Mouse (Mus musculus): ENCODE results near the gene Trmt61a. TPM values are rescaled to one million over a fixed set of nuclear protein-coding genes. Genes with fewer than 3 reads are reported as not detected.
"Not testable (repeated sequence)": the region's sequence is repeated elsewhere in the genome, so short reads cannot be mapped to it uniquely, and the experiment has no call there.

Trmt61a gene
- polyA plus RNA-seq, 1 experiment from 2014 or later, result 5.8 TPM

DNA sequence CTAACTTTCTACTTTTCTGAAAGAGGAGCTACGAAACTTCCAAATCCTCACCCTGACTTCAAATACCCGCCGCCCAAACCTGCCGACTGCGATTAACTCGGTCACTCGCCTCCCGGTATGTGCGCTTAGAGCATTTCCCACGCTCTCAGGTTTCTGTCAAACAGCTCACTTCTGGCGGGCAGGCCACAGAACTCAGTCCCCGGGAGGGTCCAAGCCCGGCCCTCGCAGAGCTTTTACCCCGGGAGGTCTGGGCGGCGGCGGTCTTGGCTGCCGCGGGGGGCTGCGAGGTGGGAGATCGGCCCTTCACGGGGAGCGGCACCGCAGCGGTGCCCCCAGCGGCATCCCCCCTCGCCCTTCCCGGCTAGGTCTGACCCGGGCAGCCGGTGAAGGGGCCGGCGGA is 34.6 kb downstream of the Trmt61a start:
- H3K4me1 ChIP-seq (ENCODE audit: control insufficient read depth, insufficient read depth, low read length), result peaks cover 12% of the 10 kb centered on the region
- H3K27ac ChIP-seq (ENCODE audit: low read depth, low read length), result peak overlapping the region; percentile 85; the same call in 1 of the 2 replicates
- DNase-seq (ENCODE audit: low spot score), result no peak
- 1% methylated on average over 32 of the region's 33 CpGs for WGBS
- H3K4me2 ChIP-seq (ENCODE audit: low read length), result peak overlapping the region; percentile 87
- peaks cover 38% of the 10 kb centered on the region for H3K36me3 ChIP-seq (ENCODE audit: control insufficient read depth, insufficient read depth, low read length)
- H3K9ac ChIP-seq (ENCODE audit: low read length), result peak overlapping the region; percentile 91
- H3K9me3 ChIP-seq (replicated peaks; ENCODE audit: control insufficient read depth, low read length), result no peaks in the 10 kb centered on the region
- peak; percentile 41 for ATAC-seq
- H3K27me3 ChIP-seq (replicated peaks; ENCODE audit: control insufficient read depth, insufficient read depth, low read length), result no peaks in the 10 kb centered on the region
- H3K4me3 ChIP-seq (ENCODE audit: low read depth, low read length), result peak overlapping the region; percentile 97

DNA sequence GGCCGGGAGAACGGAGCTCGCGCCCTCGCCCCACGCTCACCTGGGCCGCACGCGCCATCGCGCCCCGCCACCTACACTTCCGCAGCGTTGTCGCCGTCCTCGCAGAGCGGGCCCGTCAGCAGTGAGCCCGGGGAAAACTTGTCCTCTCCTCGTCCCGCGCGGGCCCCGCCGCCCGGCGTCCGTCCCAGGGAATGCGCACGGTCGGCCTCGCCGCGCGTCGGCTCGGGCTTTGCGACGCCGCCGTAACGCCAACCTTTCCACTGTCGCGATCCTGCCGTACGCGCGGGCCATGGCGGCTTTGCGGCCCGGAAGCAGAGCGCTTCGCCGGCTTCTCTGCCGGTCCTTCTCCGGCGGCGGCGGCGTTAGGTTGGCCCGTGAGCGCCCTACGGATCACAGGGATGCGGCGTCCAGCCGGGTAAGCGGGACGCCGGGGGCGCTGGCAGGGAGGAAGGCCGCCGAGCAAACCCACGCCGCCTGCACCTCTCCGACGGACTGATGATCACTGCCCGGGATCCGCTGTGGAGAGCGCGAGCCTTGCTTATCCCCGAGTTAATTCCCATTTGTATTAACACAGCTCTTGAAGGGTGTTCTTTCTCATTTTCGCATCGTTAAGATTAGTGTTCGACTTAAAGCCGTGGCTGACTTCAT is 35.2 kb downstream of the Trmt61a start, which contains the start of the genes Bag5 and Apopt1:
TSS of gene Bag5 (minus strand) at position 254 of the 648 bp plus-strand sequence.
TSS of gene Apopt1 (plus strand) at position 258 of the 648 bp plus-strand sequence.
- ATAC-seq (peak; percentile 97), DNase-seq (ENCODE audit: low spot score) (peak; percentile 96)
- Histone ChIP-seq H3K4me2 (ENCODE audit: low read length) (peak within 1 kb of the TSS; percentile 87), H3K4me3 (ENCODE audit: low read depth, low read length) (peak within 1 kb of the TSS; percentile 97), H3K4me1 (ENCODE audit: control insufficient read depth, insufficient read depth, low read length) (peaks cover 12% of the 10 kb centered on the region), H3K9ac (ENCODE audit: low read length) (peak within 1 kb of the TSS; percentile 91), H3K36me3 (ENCODE audit: control insufficient read depth, insufficient read depth, low read length) (peaks cover 33% of the 10 kb centered on the region), H3K27me3 (replicated peaks; ENCODE audit: control insufficient read depth, insufficient read depth, low read length) (no peaks in the 10 kb centered on the region), H3K27ac (ENCODE audit: low read depth, low read length) (peak within 1 kb of the TSS; percentile 85), H3K9me3 (replicated peaks; ENCODE audit: control insufficient read depth, low read length) (no peaks in the 10 kb centered on the region)
- WGBS, result under 1% methylated on average over 85 of the region's 86 CpGs

DNA sequence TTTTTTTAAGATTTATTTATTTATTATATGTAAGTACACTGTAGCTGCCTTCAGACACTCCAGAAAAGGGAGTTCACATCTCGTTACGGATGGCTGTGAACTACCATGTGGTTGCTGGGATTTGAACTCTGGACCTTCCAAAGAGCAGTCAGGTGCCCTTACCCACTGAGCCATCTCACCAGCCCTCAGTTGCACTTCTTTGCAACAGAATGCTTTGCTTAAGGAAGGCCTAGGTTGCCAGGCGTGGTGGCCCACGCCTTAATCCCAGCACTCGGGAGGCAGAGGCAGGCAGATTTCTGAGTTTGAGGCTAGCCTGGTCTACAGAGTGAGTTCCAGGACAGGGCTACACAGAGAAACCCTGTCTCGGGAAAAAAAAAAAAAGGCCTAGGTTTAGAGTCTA is 36.0 kb downstream of the Trmt61a start:
- peak overlapping the region; percentile 91; the same call in 1 of the 2 replicates for H3K9ac ChIP-seq (ENCODE audit: low read length)
- 75% methylated on average over 6 of the region's 6 CpGs for WGBS

DNA sequence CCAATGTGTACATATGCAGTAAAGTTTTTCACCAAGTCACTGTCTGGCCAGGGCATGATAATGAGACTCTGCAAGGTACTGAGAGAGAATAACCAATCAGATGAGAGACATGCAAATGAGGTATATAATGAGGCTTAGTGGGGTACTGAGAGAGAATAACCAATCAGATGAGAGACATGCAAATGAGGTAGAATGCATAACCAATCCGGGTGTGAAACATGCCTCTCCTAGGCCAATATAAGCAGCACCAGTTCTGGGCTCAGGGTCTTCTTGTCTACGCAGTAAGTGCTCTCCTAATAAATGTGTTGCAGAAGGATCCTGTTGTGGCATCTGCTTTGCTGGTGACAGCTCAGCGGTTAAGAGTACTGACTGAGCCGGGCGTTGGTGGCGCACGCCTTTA is 38.6 kb downstream of the Trmt61a start:
- WGBS, result 96% methylated on average over 7 of the region's 7 CpGs

More for the DNA sequence above, 36.0 kb downstream of the Trmt61a start:
- not testable (repeated sequence) for H3K27me3 ChIP-seq (replicated peaks; ENCODE audit: control insufficient read depth, insufficient read depth, low read length); DNase-seq (ENCODE audit: low spot score); ATAC-seq; H3K27ac ChIP-seq (ENCODE audit: low read depth, low read length); H3K9me3 ChIP-seq (replicated peaks; ENCODE audit: control insufficient read depth, low read length)
- peak overlapping the region; percentile 87 for H3K4me2 ChIP-seq (ENCODE audit: low read length)
- H3K36me3 ChIP-seq (ENCODE audit: control insufficient read depth, insufficient read depth, low read length), result peaks cover 27% of the 10 kb centered on the region
- peak overlapping the region; percentile 97 for H3K4me3 ChIP-seq (ENCODE audit: low read depth, low read length)
- H3K4me1 ChIP-seq (ENCODE audit: control insufficient read depth, insufficient read depth, low read length), result peaks cover 12% of the 10 kb centered on the region

DNA sequence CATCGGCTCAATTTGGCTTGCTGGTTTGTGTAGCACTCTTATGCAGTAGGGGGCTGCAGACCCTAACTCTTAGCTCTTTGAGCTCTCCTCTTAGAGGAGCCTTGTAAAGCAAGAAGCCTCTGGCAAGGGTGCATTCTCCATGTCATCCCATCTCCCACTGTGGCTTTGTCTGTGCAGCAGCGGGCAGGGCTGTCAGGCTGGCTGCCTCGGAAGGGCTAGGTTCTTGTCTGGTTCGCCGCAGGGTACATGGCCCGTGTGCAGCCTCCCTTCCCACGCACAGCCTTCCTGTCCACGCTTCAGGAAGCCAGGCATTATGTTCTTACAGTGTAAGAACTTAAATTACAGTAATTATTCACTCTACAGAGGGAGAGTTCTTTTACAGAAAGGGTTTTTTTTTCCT is 40.8 kb downstream of the Trmt61a start:
- Histone ChIP-seq H3K27me3 (replicated peaks; ENCODE audit: control insufficient read depth, insufficient read depth, low read length) (no peaks in the 10 kb centered on the region), H3K27ac (ENCODE audit: low read depth, low read length) (peak overlapping the region; percentile 71), H3K4me3 (ENCODE audit: low read depth, low read length) (no peak overlapping the region), H3K9me3 (replicated peaks; ENCODE audit: control insufficient read depth, low read length) (no peaks in the 10 kb centered on the region), H3K4me2 (ENCODE audit: low read length) (no peak overlapping the region), H3K4me1 (ENCODE audit: control insufficient read depth, insufficient read depth, low read length) (peaks cover 4% of the 10 kb centered on the region), H3K9ac (ENCODE audit: low read length) (peak overlapping the region; percentile 40), H3K36me3 (ENCODE audit: control insufficient read depth, insufficient read depth, low read length) (0 out of 2 replicates have a peak, but pooled peaks cover 3% of the 10 kb centered on the region)
- 24% methylated on average over 8 of the region's 8 CpGs for WGBS
- ATAC-seq (no peak), DNase-seq (ENCODE audit: low spot score) (no peak)

More for the DNA sequence above, 38.6 kb downstream of the Trmt61a start:
- Histone ChIP-seq H3K4me3 (ENCODE audit: low read depth, low read length) (no peak overlapping the region), H3K27ac (ENCODE audit: low read depth, low read length) (no peak overlapping the region), H3K36me3 (ENCODE audit: control insufficient read depth, insufficient read depth, low read length) (0 out of 2 replicates have a peak, but pooled peaks cover 3% of the 10 kb centered on the region), H3K4me2 (ENCODE audit: low read length) (no peak overlapping the region), H3K27me3 (replicated peaks; ENCODE audit: control insufficient read depth, insufficient read depth, low read length) (no peaks in the 10 kb centered on the region), H3K9me3 (replicated peaks; ENCODE audit: control insufficient read depth, low read length) (no peaks in the 10 kb centered on the region), H3K9ac (ENCODE audit: low read length) (no peak overlapping the region), H3K4me1 (ENCODE audit: control insufficient read depth, insufficient read depth, low read length) (peaks cover 12% of the 10 kb centered on the region)
- ATAC-seq (no peak), DNase-seq (ENCODE audit: low spot score) (no peak)

DNA sequence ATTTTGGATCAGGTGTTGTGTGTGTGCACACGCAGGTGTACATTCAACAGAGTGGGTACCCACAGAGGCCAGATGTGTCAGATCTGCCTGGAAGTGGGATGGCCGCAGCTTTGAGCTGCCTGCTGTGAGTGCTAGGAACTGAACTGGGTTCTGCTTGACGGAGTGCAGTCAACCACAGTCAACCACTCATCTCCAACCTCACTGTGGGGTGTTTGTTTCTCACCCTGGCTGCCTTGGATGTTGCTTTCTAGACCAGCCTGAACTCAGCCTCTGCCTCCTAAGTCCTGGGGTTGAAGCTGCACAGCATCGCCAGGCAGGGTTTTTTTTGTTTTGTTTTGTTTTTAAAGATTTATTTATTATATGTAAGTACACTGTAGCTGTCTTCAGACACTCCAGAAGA is 42.3 kb downstream of the Trmt61a start:
- H3K4me1 ChIP-seq (ENCODE audit: control insufficient read depth, insufficient read depth, low read length), result no peaks in the 10 kb centered on the region
- no peak overlapping the region for H3K4me2 ChIP-seq (ENCODE audit: low read length)
- H3K27ac ChIP-seq (ENCODE audit: low read depth, low read length), result no peak overlapping the region
- no peak overlapping the region for H3K9ac ChIP-seq (ENCODE audit: low read length)
- H3K36me3 ChIP-seq (ENCODE audit: control insufficient read depth, insufficient read depth, low read length), result peaks cover 15% of the 10 kb centered on the region; the same call in 1 of the 2 replicates
- no peak overlapping the region for H3K4me3 ChIP-seq (ENCODE audit: low read depth, low read length)
- DNase-seq (ENCODE audit: low spot score) (no peak), ATAC-seq (no peak)
- 85% methylated on average over 4 of the region's 4 CpGs for WGBS
- H3K9me3 ChIP-seq (replicated peaks; ENCODE audit: control insufficient read depth, low read length), result no peaks in the 10 kb centered on the region
- H3K27me3 ChIP-seq (replicated peaks; ENCODE audit: control insufficient read depth, insufficient read depth, low read length), result no peaks in the 10 kb centered on the region

DNA sequence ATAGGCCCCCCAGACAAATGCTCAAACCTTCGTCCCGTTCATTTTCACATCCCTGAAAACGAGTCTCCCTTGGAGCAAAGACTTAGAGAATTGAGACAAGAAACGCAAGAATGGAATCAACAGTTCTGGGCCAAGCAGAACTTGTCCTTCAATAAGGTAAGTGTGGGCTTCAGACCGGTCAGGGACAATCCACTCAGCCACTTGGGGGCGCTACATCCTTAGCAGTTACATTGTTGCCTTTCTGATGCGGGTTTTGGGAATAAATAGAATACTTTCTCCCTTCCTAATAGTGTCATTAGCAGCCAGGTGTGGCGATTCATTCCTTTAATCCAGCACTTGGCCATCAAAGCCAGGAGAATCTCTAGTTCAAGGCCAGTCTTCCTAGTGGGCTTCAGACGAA is 44.7 kb downstream of the Trmt61a start:
- Histone ChIP-seq H3K27me3 (replicated peaks; ENCODE audit: control insufficient read depth, insufficient read depth, low read length) (no peaks in the 10 kb centered on the region), H3K9ac (ENCODE audit: low read length) (no peak overlapping the region), H3K4me3 (ENCODE audit: low read depth, low read length) (no peak overlapping the region), H3K9me3 (replicated peaks; ENCODE audit: control insufficient read depth, low read length) (no peaks in the 10 kb centered on the region), H3K27ac (ENCODE audit: low read depth, low read length) (no peak overlapping the region), H3K4me2 (ENCODE audit: low read length) (no peak overlapping the region), H3K36me3 (ENCODE audit: control insufficient read depth, insufficient read depth, low read length) (peaks cover 22% of the 10 kb centered on the region; the same call in 1 of the 2 replicates), H3K4me1 (ENCODE audit: control insufficient read depth, insufficient read depth, low read length) (no peaks in the 10 kb centered on the region)
- DNase-seq (ENCODE audit: low spot score), result no peak
- WGBS, result 73% methylated on average over 9 of the region's 9 CpGs
- ATAC-seq, result no peak

DNA sequence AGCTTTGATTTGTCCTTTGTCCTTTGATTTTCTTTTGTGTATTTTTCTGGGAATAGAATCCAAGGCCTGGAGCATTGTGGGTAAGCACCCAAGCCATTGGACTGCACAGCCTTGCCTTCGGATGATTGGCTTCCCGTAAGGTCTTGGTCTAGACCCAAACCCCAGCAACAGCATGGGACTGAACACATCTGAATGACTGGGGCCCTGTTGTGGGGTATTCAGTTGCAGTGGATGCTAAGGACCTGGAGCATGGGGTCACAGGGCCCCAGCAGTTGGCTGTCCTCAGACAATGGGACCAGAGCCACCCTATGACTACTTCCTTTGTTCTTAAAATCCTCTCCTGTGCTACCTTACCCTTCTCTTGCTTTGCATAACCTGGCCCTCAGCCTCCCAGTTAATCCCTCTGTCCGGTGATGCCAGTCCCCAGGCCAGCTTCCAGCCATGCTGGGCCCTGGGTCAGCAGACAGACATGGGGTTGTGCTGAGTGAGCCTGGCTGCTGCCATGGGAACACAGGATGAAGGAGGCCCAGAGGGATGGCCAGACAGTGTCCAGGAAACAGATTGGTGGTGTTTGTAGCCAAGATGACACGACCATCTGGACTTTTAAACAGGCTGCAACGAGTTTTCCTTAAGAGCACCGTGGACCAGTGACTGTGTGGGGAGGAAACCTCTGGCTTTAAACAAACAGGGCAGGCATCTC is 46.9 kb downstream of the Trmt61a start:
- WGBS, result 37% methylated on average over 6 of the region's 6 CpGs
- no peak overlapping the region for H3K4me2 ChIP-seq (ENCODE audit: low read length)
- H3K4me3 ChIP-seq (ENCODE audit: low read depth, low read length), result no peak overlapping the region
- H3K9ac ChIP-seq (ENCODE audit: low read length), result no peak overlapping the region
- no peaks in the 10 kb centered on the region for H3K27me3 ChIP-seq (replicated peaks; ENCODE audit: control insufficient read depth, insufficient read depth, low read length)
- H3K27ac ChIP-seq (ENCODE audit: low read depth, low read length), result no peak overlapping the region
- ATAC-seq (no peak), DNase-seq (ENCODE audit: low spot score) (no peak)
- H3K36me3 ChIP-seq (ENCODE audit: control insufficient read depth, insufficient read depth, low read length), result peaks cover 26% of the 10 kb centered on the region; the same call in 1 of the 2 replicates
- H3K9me3 ChIP-seq (replicated peaks; ENCODE audit: control insufficient read depth, low read length), result no peaks in the 10 kb centered on the region
- no peaks in the 10 kb centered on the region for H3K4me1 ChIP-seq (ENCODE audit: control insufficient read depth, insufficient read depth, low read length)
